Mouse (Mus musculus): Measurements from ENCODE around the gene Maml3. TPM values are rescaled to one million over a fixed set of nuclear protein-coding genes. Genes with fewer than 3 reads are reported as not detected.
A peak's percentile ranks its signal among the peaks of the same experiment; 100 is the strongest.

Gene Maml3
- 2.1 and 2.6 TPM in 2 replicates for polyA plus RNA-seq (2014; fragmentation: Nextera tagmentation; extraction: Ambion mirVana)

- no peaks in the 10 kb centered on the region for H3K36me3 ChIP-seq (ENCODE audit: control insufficient read depth, insufficient read depth, low read length)
- 0% methylated on average over 41 of the region's 49 CpGs for WGBS (ENCODE audit: insufficient replicate concordance)
- peak within 1 kb of the TSS; percentile 99 for H3K27ac ChIP-seq (ENCODE audit: low read depth, low read length)
- no peaks in the 10 kb centered on the region for H3K4me1 ChIP-seq (ENCODE audit: control insufficient read depth, insufficient read depth, low read length)
- peak within 1 kb of the TSS; percentile 96 for H3K4me2 ChIP-seq
- H3K27me3 ChIP-seq (ENCODE audit: control insufficient read depth, insufficient read depth, low read length) = no peaks in the 10 kb centered on the region
- peak within 1 kb of the TSS; percentile 91 for H3K9ac ChIP-seq (ENCODE audit: low read depth, low read length)
- peak; percentile 37; the same call in 1 of the 2 replicates for ATAC-seq (replicated peaks; ENCODE audit: insufficient number of reproducible peaks, low FRiP score, low TSS enrichment)
- peak within 1 kb of the TSS; percentile 73 for H3K4me3 ChIP-seq (ENCODE audit: low read depth, low read length)
- H3K9me3 ChIP-seq (replicated peaks; ENCODE audit: control insufficient read depth, low read length) = no peaks in the 10 kb centered on the region
Observed at GRCm38 (mm10) chr3:52104636-52105151, at the start of gene Maml3. Maml3 (minus strand) TSS chr3:52105076.

- WGBS (ENCODE audit: insufficient replicate concordance) = 13% methylated on average over 3 of the region's 3 CpGs
- no peak overlapping the region for H3K9ac ChIP-seq (ENCODE audit: low read depth, low read length)
- no peak overlapping the region for H3K27ac ChIP-seq (ENCODE audit: low read depth, low read length)
Observed at GRCm38 (mm10) chr3:52151155-52151554, 46.3 kb upstream of the Maml3 start.

GRCm38 (mm10) chr3:52148301-52148700, 43.4 kb upstream of the Maml3 start:
- H3K4me3 ChIP-seq (ENCODE audit: low read depth, low read length) = no peak overlapping the region
- WGBS (ENCODE audit: insufficient replicate concordance) = 34% methylated on average over 4 of the region's 4 CpGs
- H3K4me1 ChIP-seq (ENCODE audit: control insufficient read depth, insufficient read depth, low read length) = no peaks in the 10 kb centered on the region
- no peak overlapping the region for H3K27ac ChIP-seq (ENCODE audit: low read depth, low read length)
- H3K36me3 ChIP-seq (ENCODE audit: control insufficient read depth, insufficient read depth, low read length) = no peaks in the 10 kb centered on the region
- H3K27me3 ChIP-seq (ENCODE audit: control insufficient read depth, insufficient read depth, low read length) = no peaks in the 10 kb centered on the region
- no peaks in the 10 kb centered on the region for H3K9me3 ChIP-seq (replicated peaks; ENCODE audit: control insufficient read depth, low read length)
- H3K9ac ChIP-seq (ENCODE audit: low read depth, low read length) = no peak overlapping the region
- ATAC-seq (replicated peaks; ENCODE audit: insufficient number of reproducible peaks, low FRiP score, low TSS enrichment) = no peak
- no peak overlapping the region for H3K4me2 ChIP-seq

More at GRCm38 (mm10) chr3:52151155-52151554, 46.3 kb upstream of the Maml3 start:
- Histone ChIP-seq H3K9me3 (replicated peaks; ENCODE audit: control insufficient read depth, low read length) (no peaks in the 10 kb centered on the region), H3K27me3 (ENCODE audit: control insufficient read depth, insufficient read depth, low read length) (no peaks in the 10 kb centered on the region), H3K4me1 (ENCODE audit: control insufficient read depth, insufficient read depth, low read length) (no peaks in the 10 kb centered on the region), H3K4me3 (ENCODE audit: low read depth, low read length) (no peak overlapping the region), H3K4me2 (no peak overlapping the region), H3K36me3 (ENCODE audit: control insufficient read depth, insufficient read depth, low read length) (no peaks in the 10 kb centered on the region)
- no peak for ATAC-seq (replicated peaks; ENCODE audit: insufficient number of reproducible peaks, low FRiP score, low TSS enrichment)

GRCm38 (mm10) chr3:52144776-52145460, 40.0 kb upstream of the Maml3 start:
- no peak overlapping the region for H3K27ac ChIP-seq (ENCODE audit: low read depth, low read length)
- no peak overlapping the region for H3K9ac ChIP-seq (ENCODE audit: low read depth, low read length)
- no peak overlapping the region for H3K4me2 ChIP-seq
- H3K4me1 ChIP-seq (ENCODE audit: control insufficient read depth, insufficient read depth, low read length) = 0 out of 2 replicates have a peak, but pooled peaks cover 3% of the 10 kb centered on the region
- no peak for ATAC-seq (replicated peaks; ENCODE audit: insufficient number of reproducible peaks, low FRiP score, low TSS enrichment)
- no peaks in the 10 kb centered on the region for H3K36me3 ChIP-seq (ENCODE audit: control insufficient read depth, insufficient read depth, low read length)
- H3K4me3 ChIP-seq (ENCODE audit: low read depth, low read length) = no peak overlapping the region
- H3K9me3 ChIP-seq (replicated peaks; ENCODE audit: control insufficient read depth, low read length) = no peaks in the 10 kb centered on the region
- H3K27me3 ChIP-seq (ENCODE audit: control insufficient read depth, insufficient read depth, low read length) = no peaks in the 10 kb centered on the region
- 78% methylated on average over 12 of the region's 12 CpGs for WGBS (ENCODE audit: insufficient replicate concordance)

GRCm38 (mm10) chr3:52143017-52143416, 38.1 kb upstream of the Maml3 start:
- Histone ChIP-seq H3K36me3 (ENCODE audit: control insufficient read depth, insufficient read depth, low read length) (no peaks in the 10 kb centered on the region), H3K4me3 (ENCODE audit: low read depth, low read length) (no peak overlapping the region), H3K4me1 (ENCODE audit: control insufficient read depth, insufficient read depth, low read length) (0 out of 2 replicates have a peak, but pooled peaks cover 3% of the 10 kb centered on the region), H3K27ac (ENCODE audit: low read depth, low read length) (no peak overlapping the region), H3K9ac (ENCODE audit: low read depth, low read length) (no peak overlapping the region), H3K9me3 (replicated peaks; ENCODE audit: control insufficient read depth, low read length) (no peaks in the 10 kb centered on the region), H3K27me3 (ENCODE audit: control insufficient read depth, insufficient read depth, low read length) (no peaks in the 10 kb centered on the region), H3K4me2 (no peak overlapping the region)
- no peak for ATAC-seq (replicated peaks; ENCODE audit: insufficient number of reproducible peaks, low FRiP score, low TSS enrichment)
- WGBS (ENCODE audit: insufficient replicate concordance) = 72% methylated on average over 7 of the region's 7 CpGs

- no peak overlapping the region for H3K9ac ChIP-seq (ENCODE audit: low read depth, low read length)
- WGBS (ENCODE audit: insufficient replicate concordance) = 49% methylated on average over 16 of the region's 16 CpGs
- H3K4me1 ChIP-seq (ENCODE audit: control insufficient read depth, insufficient read depth, low read length) = 0 out of 2 replicates have a peak, but pooled peaks cover 3% of the 10 kb centered on the region
- no peaks in the 10 kb centered on the region for H3K27me3 ChIP-seq (ENCODE audit: control insufficient read depth, insufficient read depth, low read length)
- H3K4me3 ChIP-seq (ENCODE audit: low read depth, low read length) = no peak overlapping the region
- no peak for ATAC-seq (replicated peaks; ENCODE audit: insufficient number of reproducible peaks, low FRiP score, low TSS enrichment)
- no peaks in the 10 kb centered on the region for H3K36me3 ChIP-seq (ENCODE audit: control insufficient read depth, insufficient read depth, low read length)
- H3K27ac ChIP-seq (ENCODE audit: low read depth, low read length) = no peak overlapping the region
- H3K9me3 ChIP-seq (replicated peaks; ENCODE audit: control insufficient read depth, low read length) = no peaks in the 10 kb centered on the region; the same call in 1 of the 2 replicates
- no peak overlapping the region for H3K4me2 ChIP-seq
Observed at GRCm38 (mm10) chr3:52140162-52140561, 35.3 kb upstream of the Maml3 start.

GRCm38 (mm10) chr3:52125421-52125820, 20.5 kb upstream of the Maml3 start:
- WGBS (ENCODE audit: insufficient replicate concordance) = 89% methylated on average over 3 of the region's 3 CpGs
- H3K4me3 ChIP-seq (ENCODE audit: low read depth, low read length) = no peak overlapping the region
- H3K27me3 ChIP-seq (ENCODE audit: control insufficient read depth, insufficient read depth, low read length) = no peaks in the 10 kb centered on the region

GRCm38 (mm10) chr3:52120858-52121257, 16.0 kb upstream of the Maml3 start:
- no peaks in the 10 kb centered on the region for H3K27me3 ChIP-seq (ENCODE audit: control insufficient read depth, insufficient read depth, low read length)
- no peak for ATAC-seq (replicated peaks; ENCODE audit: insufficient number of reproducible peaks, low FRiP score, low TSS enrichment)
- H3K27ac ChIP-seq (ENCODE audit: low read depth, low read length) = no peak overlapping the region
- 74% methylated on average over 4 of the region's 4 CpGs for WGBS (ENCODE audit: insufficient replicate concordance)
- H3K36me3 ChIP-seq (ENCODE audit: control insufficient read depth, insufficient read depth, low read length) = no peaks in the 10 kb centered on the region
- H3K9ac ChIP-seq (ENCODE audit: low read depth, low read length) = no peak overlapping the region
- no peaks in the 10 kb centered on the region for H3K4me1 ChIP-seq (ENCODE audit: control insufficient read depth, insufficient read depth, low read length)
- H3K9me3 ChIP-seq (replicated peaks; ENCODE audit: control insufficient read depth, low read length) = no peaks in the 10 kb centered on the region
- H3K4me3 ChIP-seq (ENCODE audit: low read depth, low read length) = no peak overlapping the region
- no peak overlapping the region for H3K4me2 ChIP-seq

More at GRCm38 (mm10) chr3:52125421-52125820, 20.5 kb upstream of the Maml3 start:
- no peak overlapping the region for H3K9ac ChIP-seq (ENCODE audit: low read depth, low read length)
- no peaks in the 10 kb centered on the region for H3K4me1 ChIP-seq (ENCODE audit: control insufficient read depth, insufficient read depth, low read length)
- H3K4me2 ChIP-seq = no peak overlapping the region
- H3K27ac ChIP-seq (ENCODE audit: low read depth, low read length) = no peak overlapping the region
- ATAC-seq (replicated peaks; ENCODE audit: insufficient number of reproducible peaks, low FRiP score, low TSS enrichment) = no peak
- H3K9me3 ChIP-seq (replicated peaks; ENCODE audit: control insufficient read depth, low read length) = no peaks in the 10 kb centered on the region
- no peaks in the 10 kb centered on the region for H3K36me3 ChIP-seq (ENCODE audit: control insufficient read depth, insufficient read depth, low read length)
